Mouse (Mus musculus) T-helper 17 cell (primary cell): ENCODE data around the gene Gm14851.
"Not testable (repeated sequence)": the region's sequence is repeated elsewhere in the genome, so short reads cannot be mapped to it uniquely, and the experiment has no call there.

Source experiments
- in situ Hi-C, 2 experiments: fragments of 300-600 bp; cut with MboI, MseI; formaldehyde crosslinking; loops; 1 replicate in 1 of 2; 2 replicates in 1 of 2; pipeline ENCODE4 v1.15.1; 2025; ENCODE audit warnings: high pct_unique_total_duplicates in 2 of 2

Gm14851 gene

GRCm38 (mm10) chr8:21095950-21096349 lies at the start of gene Gm14851:
Gm14851 (minus strand) TSS chr8:21096050.
- in situ Hi-C loops = not testable (repeated sequence)

- in situ Hi-C loops = not testable (repeated sequence)
These were observed 38.5 kb upstream of the Gm14851 start, which contains the start of gene Defa30 for GRCm38 (mm10) chr8:21134342-21134741. Defa30 (plus strand) TSS chr8:21134642.

GRCm38 (mm10) chr8:21093106-21093505 lies 2.7 kb downstream of the Gm14851 start:
- in situ Hi-C loops = no loop called here

GRCm38 (mm10) chr8:21084142-21084541 lies 11.7 kb downstream of the Gm14851 start, which contains the start of gene Defa25:
Defa25 (plus strand) TSS chr8:21084442.
- in situ Hi-C loops = loop anchor here (5.0 kb wide), 2 partner anchors 228 to 498 kb away; partner anchors contain the start of gene Defa28 (in 2 of the 2)

GRCm38 (mm10) chr8:21064738-21065137 lies 31.1 kb downstream of the Gm14851 start, which contains the start of gene Defa35:
Defa35 (plus strand) TSS chr8:21065038.
- in situ Hi-C loops = not testable (repeated sequence)

- in situ Hi-C loops = not testable (repeated sequence)
These were observed 41.1 kb downstream of the Gm14851 start, which contains the start of gene Defa23 for GRCm38 (mm10) chr8:21054747-21055146. Defa23 (plus strand) TSS chr8:21055047.
